Mouse (Mus musculus) G1E (cell line): ENCODE measurements at regions not wholly inside any gene's neighbourhood (a gene's known extent, or its start where the extent isn't known, plus 50 kb on each side); places are given as distances from the start of the nearest gene placed in this dataset.

Experiments
- ATAC-seq: 2 replicates; pipeline ENCODE4 v1.8.0; 2016; ENCODE audit warnings: mild to moderate bottlenecking; ENCODE audit not compliant: insufficient number of reproducible peaks, poor library complexity, low FRiP score, severe bottlenecking; ENCODE audit errors: extremely low read depth
- DNase-seq: peaks from one replicate; pipeline ENCODE4 v3.0.0; 2012; ENCODE audit warnings: low spot score
- H3K27me3 ChIP-seq: 2 replicates; pipeline ENCODE4 v1.6.1; 2012; ENCODE audit warnings: mild to moderate bottlenecking, low read length, inconsistent platforms; ENCODE audit not compliant: insufficient read depth
- H3K36me3 ChIP-seq: replicated peaks from 2 replicates; pipeline ENCODE3; 2012; ENCODE audit warnings: mild to moderate bottlenecking, inconsistent platforms
- H3K4me1 ChIP-seq: 2 replicates; pipeline ENCODE4 v1.6.1; 2012; ENCODE audit warnings: low read depth, low read length, inconsistent platforms, mixed read lengths; ENCODE audit not compliant: insufficient read depth
- H3K4me3 ChIP-seq: 2 replicates; pipeline ENCODE4 v1.5.1; 2012; ENCODE audit warnings: low read depth, mild to moderate bottlenecking, inconsistent platforms, low read length, moderate library complexity, mixed read lengths
- H3K9me3 ChIP-seq: replicated peaks from 2 replicates; pipeline ENCODE4 v1.6.1; 2012; ENCODE audit warnings: inconsistent platforms
- CTCF ChIP-seq: IDR thresholded peaks from 2 replicates; pipeline ENCODE4 v1.5.1; 2012; ENCODE audit warnings: low read depth, low read length, inconsistent platforms, mixed read lengths
- GATA1 ChIP-seq: IDR thresholded peaks from 2 replicates; pipeline ENCODE4 v1.6.1; 2012; ENCODE audit warnings: borderline replicate concordance, low read length, inconsistent platforms, mixed read lengths
- GATA2 ChIP-seq: IDR thresholded peaks from 2 replicates; pipeline ENCODE4 v1.6.1; 2012; ENCODE audit warnings: low read depth, low read length, inconsistent platforms, borderline replicate concordance
- POLR2AphosphoS5 ChIP-seq: IDR thresholded peaks from 2 replicates; pipeline ENCODE4 v1.6.1; 2012; ENCODE audit warnings: low read depth, low read length, inconsistent platforms; ENCODE audit not compliant: insufficient replicate concordance
- TAL1 ChIP-seq: conservative IDR thresholded peaks from 2 replicates; pipeline ENCODE4 v1.6.1; 2012; ENCODE audit warnings: low read depth, low read length, inconsistent platforms, mixed read lengths

DNA sequence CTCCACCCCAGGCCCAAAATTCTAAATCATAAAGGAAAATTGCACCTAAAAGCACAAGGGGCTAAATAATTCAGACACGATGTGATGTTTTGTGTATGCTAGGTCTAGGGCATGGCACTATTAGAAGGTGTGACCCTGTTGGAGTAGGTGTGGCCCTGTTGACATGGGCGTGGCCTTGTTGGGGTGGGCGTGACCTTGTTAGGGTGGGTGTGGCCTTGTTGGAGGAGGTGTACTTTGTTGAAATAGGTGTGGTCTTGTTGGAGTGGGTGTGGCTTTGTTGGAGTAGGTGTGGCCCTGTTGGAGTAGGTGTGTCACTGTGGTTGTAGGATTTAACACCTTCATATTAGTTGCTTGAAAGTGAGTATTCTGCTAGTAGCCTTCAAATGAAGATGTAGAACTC lies 114.1 kb downstream of the Cryba4 start:
- Histone ChIP-seq H3K9me3 (peaks cover 71% of the 10 kb centered on the region), H3K4me3 (no peak overlapping the region), H3K4me1 (no peaks in the 10 kb centered on the region), H3K36me3 (no peaks in the 10 kb centered on the region), H3K27me3 (no peaks in the 10 kb centered on the region)
- no peak for ATAC-seq
- TF ChIP-seq POLR2AphosphoS5 = no peak
- TF ChIP-seq CTCF = no peak
- no peak for TF ChIP-seq GATA1
- no peak for TF ChIP-seq TAL1
- no peak for TF ChIP-seq GATA2
- no peak for DNase-seq

GRCm38 (mm10) chr5:112142731-112143130 lies 109.6 kb downstream of the Cryba4 start:
- no peaks in the 10 kb centered on the region for H3K4me1 ChIP-seq
- ATAC-seq = no peak
- H3K9me3 ChIP-seq = peaks cover 72% of the 10 kb centered on the region
- no peaks in the 10 kb centered on the region for H3K27me3 ChIP-seq
- H3K36me3 ChIP-seq = no peaks in the 10 kb centered on the region
- no peak overlapping the region for H3K4me3 ChIP-seq
- DNase-seq = no peak
- TF ChIP-seq GATA2 = no peak

- DNase-seq = no peak
- H3K36me3 ChIP-seq = no peaks in the 10 kb centered on the region
- TF ChIP-seq GATA2 (no peak), POLR2AphosphoS5 (no peak), TAL1 (no peak), CTCF (no peak), GATA1 (no peak)
- peaks cover 79% of the 10 kb centered on the region for H3K9me3 ChIP-seq
- ATAC-seq = no peak
- H3K27me3 ChIP-seq = no peaks in the 10 kb centered on the region
- H3K4me1 ChIP-seq = no peaks in the 10 kb centered on the region
- no peak overlapping the region for H3K4me3 ChIP-seq
These were observed 108.2 kb downstream of the Cryba4 start for GRCm38 (mm10) chr5:112143993-112144621.

GRCm38 (mm10) chr5:112153675-112154085 lies 98.6 kb downstream of the Cryba4 start:
- no peak for DNase-seq
- H3K27me3 ChIP-seq = no peaks in the 10 kb centered on the region
- no peaks in the 10 kb centered on the region for H3K36me3 ChIP-seq
- peaks cover 86% of the 10 kb centered on the region for H3K9me3 ChIP-seq
- ATAC-seq = no peak
- no peak for TF ChIP-seq GATA1
- no peak for TF ChIP-seq TAL1
- TF ChIP-seq POLR2AphosphoS5 = no peak
- no peak for TF ChIP-seq GATA2
- no peak for TF ChIP-seq CTCF
- H3K4me3 ChIP-seq = no peak overlapping the region; the same call in 1 of the 2 replicates
- no peaks in the 10 kb centered on the region for H3K4me1 ChIP-seq

- no peak for ATAC-seq
- no peaks in the 10 kb centered on the region for H3K4me1 ChIP-seq
- no peak for DNase-seq
- H3K4me3 ChIP-seq = no peak overlapping the region
- H3K36me3 ChIP-seq = no peaks in the 10 kb centered on the region
- TF ChIP-seq TAL1 = no peak
- no peak for TF ChIP-seq GATA2
- no peak for TF ChIP-seq GATA1
- TF ChIP-seq CTCF = no peak
- TF ChIP-seq POLR2AphosphoS5 = no peak
- no peaks in the 10 kb centered on the region for H3K27me3 ChIP-seq
- H3K9me3 ChIP-seq = peaks cover 86% of the 10 kb centered on the region
These were observed 97.7 kb downstream of the Cryba4 start for GRCm38 (mm10) chr5:112154650-112155049.

DNA sequence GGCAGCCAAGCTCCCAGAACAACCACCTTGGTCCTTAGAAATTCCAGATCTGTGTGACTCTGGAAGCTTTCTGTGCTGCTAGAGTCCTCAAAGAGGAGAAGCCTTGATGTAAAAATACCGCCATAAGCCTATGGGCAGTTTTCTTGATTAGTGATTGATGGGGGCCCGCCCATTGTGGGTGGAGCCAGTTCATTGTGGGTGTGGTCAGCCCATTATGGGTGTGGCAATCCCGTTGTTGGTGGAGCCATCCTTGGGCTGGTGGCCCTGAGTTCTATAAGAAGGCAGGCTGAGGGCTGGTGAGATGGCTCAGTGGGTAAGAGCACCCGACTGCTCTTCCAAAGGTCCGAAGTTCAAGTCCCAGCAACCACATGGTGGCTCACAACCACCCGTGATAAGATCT lies 97.3 kb downstream of the Cryba4 start:
- no peaks in the 10 kb centered on the region for H3K36me3 ChIP-seq
- no peak for ATAC-seq
- TF ChIP-seq TAL1 (no peak), CTCF (no peak), GATA1 (no peak), GATA2 (no peak), POLR2AphosphoS5 (no peak)
- H3K9me3 ChIP-seq = peaks cover 86% of the 10 kb centered on the region
- no peak for DNase-seq
- H3K4me1 ChIP-seq = no peaks in the 10 kb centered on the region
- H3K4me3 ChIP-seq = no peak overlapping the region
- H3K27me3 ChIP-seq = no peaks in the 10 kb centered on the region

- no peaks in the 10 kb centered on the region for H3K27me3 ChIP-seq
- H3K4me3 ChIP-seq = no peak overlapping the region
- DNase-seq (no peak), ATAC-seq (no peak)
- no peaks in the 10 kb centered on the region for H3K4me1 ChIP-seq
- H3K36me3 ChIP-seq = no peaks in the 10 kb centered on the region
- TF ChIP-seq POLR2AphosphoS5 = no peak
- TF ChIP-seq CTCF = no peak
- TF ChIP-seq GATA2 = no peak
- no peak for TF ChIP-seq TAL1
- TF ChIP-seq GATA1 = no peak
- H3K9me3 ChIP-seq = peaks cover 85% of the 10 kb centered on the region
These were observed 96.3 kb downstream of the Cryba4 start for GRCm38 (mm10) chr5:112156005-112156404.
